Mouse (Mus musculus): ENCODE results near the gene Bcat2.

GRCm38 (mm10) chr7:45574472-45575379 is 4.8 kb downstream of the Bcat2 start:
- no peak for TF ChIP-seq CTCF (IDR thresholded peaks at IDR 0.05; ENCODE audit: control insufficient read depth, insufficient read depth, insufficient replicate concordance, low read depth, low read length)
- no peak for TF ChIP-seq POLR2A (IDR thresholded peaks at IDR 0.05; ENCODE audit: control insufficient read depth, low read depth, low read length)

Data from testis, adult 2 months (tissue).